Mouse (Mus musculus): ENCODE data around the gene 9530053A07Rik.
A peak's percentile ranks its signal among the peaks of the same experiment; 100 is the strongest.

Gene 9530053A07Rik

DNA sequence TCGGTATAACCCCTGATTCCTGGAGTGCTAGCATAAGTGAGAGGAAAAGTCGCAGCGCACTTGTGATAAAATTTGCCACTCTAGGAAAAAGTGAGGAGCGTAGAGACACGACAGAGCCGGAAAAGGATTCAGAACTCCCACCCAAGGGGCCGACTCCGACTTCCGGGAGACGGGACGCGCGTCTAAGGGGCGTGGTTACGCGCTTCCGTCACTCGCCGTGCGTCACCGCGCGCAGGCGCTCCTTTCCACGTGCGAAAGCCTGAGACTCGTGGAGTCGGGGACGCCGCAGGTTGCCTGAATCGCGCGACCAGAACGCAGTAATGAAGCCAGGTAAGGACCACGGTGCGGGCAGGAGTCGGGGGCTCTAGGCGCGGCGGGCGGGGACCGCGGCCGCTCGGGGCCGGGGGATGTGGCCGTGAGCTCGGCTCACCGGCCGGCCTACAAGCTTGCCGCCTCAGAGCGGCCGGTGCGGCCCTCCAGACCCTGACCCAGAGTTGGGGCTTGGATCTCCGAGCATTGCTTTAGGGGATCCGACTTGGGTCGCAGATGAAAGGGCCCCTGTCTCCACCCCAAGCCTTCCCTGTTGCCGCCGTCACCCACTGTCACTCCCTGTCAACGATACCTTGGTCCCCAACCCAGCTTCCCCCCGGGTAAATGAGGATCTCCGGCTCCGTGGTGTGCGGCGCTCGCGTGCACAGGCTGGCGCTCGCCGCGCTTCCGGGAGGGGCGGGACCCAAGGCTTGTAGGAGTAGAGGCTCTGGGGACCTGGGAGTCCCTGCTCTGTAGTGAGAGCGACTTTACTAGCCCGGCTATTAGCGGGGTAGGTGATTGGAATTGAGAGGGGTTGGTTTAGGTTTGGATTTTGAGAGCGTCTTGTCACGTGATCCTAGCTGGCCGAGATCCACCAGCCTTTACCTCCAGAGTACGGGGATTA lies 40.5 kb downstream of the 9530053A07Rik start, which contains the start of gene Fbl:
Fbl (plus strand) TSS at position 222 of the 934 bp plus-strand sequence.
- peak; percentile 95 for DNase-seq (ENCODE audit: low read depth, low spot score)

DNA sequence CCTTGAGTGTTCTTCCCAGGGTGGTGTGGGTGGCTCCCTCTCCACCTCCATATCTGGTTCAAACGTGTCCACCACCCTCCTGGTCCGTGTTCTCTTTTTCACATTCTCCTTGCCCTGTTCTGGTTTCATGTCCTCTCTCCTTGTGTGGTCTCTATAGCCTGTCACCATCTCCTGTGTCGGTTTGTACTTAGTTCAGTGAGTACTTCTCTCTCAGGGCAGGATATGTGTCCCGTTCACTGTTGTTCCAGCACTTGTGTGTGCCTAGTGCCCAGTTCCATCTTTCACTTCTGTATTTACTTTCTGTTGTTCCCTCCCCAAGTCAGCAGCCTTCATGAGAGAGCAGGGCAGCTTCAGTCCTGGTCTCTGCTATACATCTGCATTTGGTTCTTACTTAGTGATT lies 46.1 kb downstream of the 9530053A07Rik start:
- no peak for DNase-seq (ENCODE audit: low read depth, low spot score)

DNA sequence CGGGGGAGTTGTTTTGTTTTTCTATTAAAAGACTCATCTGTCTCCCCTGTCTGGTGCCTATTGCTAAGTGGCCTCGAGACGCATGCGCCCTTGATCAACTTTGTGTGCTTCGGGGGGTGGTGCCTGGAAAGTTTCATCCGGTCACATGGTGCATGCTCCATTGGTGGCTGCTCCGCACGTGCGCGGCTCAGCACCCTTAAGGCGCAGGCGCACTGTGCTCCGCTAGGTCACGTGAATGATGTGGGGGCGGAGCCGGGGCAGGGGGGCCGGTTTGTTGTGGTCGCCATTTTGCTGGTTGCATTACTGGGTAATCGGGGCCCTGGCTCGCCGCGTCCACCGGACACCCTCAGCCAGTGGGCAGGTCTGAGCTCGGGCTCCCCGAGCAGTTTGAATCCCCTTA lies 50.0 kb downstream of the 9530053A07Rik start, which contains the start of gene Dyrk1b:
Dyrk1b (plus strand) TSS at position 242 of the 400 bp plus-strand sequence.
- peak; percentile 98 for DNase-seq (ENCODE audit: low read depth, low spot score)

DNA sequence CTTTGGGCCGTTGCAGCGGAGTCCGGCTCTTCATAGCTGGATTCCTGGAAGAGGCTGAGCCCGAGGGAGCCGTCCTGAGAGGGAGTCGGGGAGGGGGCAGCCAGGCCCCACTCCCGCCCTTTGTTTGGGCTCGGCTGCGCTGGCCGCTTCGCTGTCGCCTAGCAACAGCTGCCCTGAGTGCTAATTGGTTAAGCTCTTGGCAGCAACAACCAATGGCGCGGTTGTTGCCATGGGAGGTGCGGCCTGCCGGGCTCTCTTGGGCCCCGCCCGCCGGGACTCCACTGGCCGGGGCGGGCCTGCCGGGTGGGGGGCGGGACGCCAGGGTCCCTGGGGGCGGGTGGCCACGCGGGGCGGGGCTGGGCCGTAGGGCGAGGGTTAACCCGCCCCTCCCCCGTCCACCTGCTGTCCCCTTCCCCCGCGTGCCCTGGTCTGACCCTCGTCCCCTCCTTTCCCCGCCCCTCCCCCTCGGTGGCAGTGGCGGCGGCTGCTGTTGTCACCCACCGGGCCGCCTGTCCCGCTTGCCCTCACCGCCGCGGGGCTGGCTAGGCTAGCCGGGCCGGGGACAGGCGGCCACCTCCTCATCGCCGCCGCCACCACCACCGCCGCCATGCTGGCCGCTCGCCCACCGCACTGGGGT lies 50.6 kb downstream of the 9530053A07Rik start:
- DNase-seq (ENCODE audit: low read depth, low spot score), result peak; percentile 96

DNA sequence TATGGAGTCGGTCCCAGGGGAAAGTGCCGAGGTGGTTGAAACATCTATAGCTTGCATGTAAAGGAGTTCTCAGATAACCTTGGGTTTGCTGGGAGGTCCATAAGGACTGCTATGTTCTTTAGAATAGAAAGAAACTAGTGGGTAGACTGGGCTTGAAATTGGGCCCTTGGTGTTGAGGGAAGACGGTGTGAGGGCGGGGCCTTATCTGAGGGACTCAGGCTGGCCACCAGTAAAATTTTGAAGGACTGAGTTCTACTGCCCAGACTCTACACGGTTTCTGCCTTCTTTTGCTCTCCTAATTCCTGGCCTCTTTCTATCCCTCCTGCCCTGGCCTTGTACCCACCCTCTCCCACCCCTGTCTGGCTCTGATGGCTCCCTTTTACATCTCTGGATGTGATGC lies 51.6 kb downstream of the 9530053A07Rik start:
- no peak for DNase-seq (ENCODE audit: low read depth, low spot score)

DNA sequence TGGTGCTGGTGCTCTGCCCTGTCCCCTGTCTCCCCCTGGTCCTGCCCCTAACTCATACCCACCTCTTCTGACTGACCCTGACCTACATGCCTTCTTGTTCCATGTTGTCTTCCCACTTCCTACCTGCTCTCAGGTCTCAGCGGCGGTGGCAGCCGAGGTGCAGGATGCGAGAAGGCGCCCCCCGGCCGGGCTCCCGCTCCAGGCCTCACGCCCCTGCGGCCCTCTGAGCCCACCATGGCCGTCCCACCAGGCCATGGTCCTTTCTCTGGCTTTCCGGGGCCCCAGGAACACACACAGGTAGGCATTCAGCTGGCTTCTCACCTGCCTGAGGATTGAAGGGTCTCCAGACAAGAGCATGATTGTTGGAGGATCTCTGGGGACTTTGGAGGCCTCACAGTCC lies 52.1 kb downstream of the 9530053A07Rik start:
- DNase-seq (ENCODE audit: low read depth, low spot score), result no peak

DNA sequence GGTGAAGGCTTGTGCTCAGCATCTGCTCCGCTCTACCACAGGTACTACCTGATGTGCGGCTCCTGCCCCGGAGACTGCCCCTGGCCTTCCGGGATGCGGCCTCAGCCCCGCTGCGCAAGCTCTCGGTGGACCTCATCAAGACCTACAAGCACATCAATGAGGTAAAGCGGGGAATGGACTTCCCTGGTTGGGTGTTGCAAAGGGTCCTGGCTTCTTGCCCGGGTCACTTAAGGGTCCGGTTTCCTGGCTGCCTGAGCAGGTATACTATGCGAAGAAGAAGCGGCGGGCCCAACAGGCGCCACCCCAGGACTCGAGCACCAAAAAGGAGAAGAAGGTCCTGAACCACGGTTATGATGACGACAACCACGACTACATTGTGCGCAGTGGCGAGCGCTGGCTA lies 53.1 kb downstream of the 9530053A07Rik start:
- DNase-seq (ENCODE audit: low read depth, low spot score), result no peak

DNA sequence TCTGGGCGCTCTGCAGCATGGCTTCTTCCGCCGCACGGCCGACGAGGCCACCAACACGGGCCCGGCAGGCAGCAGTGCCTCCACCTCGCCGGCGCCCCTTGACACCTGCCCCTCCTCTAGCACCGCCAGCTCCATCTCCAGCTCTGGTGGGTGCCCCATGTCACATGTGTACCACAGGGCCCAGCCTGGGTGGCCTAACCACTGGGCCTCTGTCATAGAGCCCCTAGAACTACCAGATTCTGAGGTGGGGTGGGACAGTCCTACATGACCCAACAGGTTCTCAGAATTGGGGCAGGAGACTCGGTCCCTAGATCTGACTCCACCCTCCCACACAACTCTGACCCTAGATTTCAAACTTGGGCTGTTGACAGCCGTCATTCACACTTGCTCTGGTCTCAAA lies 56.6 kb downstream of the 9530053A07Rik start:
- DNase-seq (ENCODE audit: low read depth, low spot score), result no peak

DNA sequence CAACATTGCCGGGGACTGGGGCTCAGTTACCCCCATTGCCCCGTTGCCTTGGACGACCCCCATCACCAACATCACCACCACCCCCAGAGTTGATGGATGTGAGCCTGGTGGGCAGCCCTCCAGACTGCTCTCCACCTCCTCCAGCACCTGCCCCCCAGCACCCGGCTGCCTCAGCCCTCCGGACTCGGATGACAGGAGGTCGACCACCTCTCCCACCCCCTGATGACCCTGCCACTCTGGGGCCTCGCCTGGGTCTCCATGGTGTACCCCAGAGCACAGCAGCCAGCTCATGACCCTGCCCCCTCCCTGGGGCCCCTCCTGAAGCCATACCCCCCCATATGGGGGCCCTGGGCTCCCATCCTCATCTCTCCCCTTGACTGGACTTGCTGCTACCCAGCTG lies 57.4 kb downstream of the 9530053A07Rik start:
- no peak for DNase-seq (ENCODE audit: low read depth, low spot score)

DNA sequence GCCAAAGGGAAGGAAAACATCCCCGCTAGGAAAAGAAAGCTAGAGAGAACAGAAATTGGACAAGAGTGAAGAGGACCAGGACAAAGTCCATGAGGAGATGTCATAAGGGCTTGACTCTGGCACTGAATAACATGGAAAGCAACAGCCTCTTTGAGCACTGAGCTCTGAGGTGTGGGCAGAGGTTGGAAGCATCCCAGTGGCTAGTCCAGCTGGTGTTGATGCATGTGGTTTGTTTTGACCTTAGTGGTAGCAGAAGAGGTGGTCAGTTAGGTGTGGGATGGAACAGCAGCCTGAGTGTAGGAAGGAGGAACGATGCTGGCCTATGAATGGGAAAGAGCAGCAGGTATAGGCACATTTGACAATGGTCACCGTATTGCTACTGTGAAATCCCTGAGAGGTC lies 62.2 kb downstream of the 9530053A07Rik start:
- DNase-seq (ENCODE audit: low read depth, low spot score), result no peak

DNA sequence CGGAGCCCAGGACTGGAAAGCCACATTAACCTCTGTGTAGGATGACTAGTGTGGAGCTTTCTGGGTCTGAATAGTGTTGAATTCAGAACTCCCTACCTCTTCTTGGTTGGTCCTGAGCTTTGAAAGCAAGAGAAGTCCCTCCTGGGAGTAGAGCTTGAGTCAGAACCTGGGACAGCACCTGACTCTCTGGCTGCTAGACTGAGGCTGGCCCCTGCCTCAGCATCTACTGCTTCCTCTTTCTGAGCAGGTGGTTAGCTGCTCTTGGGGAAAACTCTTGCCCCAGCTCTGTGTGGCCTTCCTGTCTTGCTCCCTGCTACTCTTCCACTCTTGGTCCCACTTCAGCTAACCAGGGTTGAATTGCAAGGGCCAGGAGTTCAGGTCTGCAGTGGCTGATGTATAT lies 62.6 kb downstream of the 9530053A07Rik start:
- DNase-seq (ENCODE audit: low read depth, low spot score), result no peak

DNA sequence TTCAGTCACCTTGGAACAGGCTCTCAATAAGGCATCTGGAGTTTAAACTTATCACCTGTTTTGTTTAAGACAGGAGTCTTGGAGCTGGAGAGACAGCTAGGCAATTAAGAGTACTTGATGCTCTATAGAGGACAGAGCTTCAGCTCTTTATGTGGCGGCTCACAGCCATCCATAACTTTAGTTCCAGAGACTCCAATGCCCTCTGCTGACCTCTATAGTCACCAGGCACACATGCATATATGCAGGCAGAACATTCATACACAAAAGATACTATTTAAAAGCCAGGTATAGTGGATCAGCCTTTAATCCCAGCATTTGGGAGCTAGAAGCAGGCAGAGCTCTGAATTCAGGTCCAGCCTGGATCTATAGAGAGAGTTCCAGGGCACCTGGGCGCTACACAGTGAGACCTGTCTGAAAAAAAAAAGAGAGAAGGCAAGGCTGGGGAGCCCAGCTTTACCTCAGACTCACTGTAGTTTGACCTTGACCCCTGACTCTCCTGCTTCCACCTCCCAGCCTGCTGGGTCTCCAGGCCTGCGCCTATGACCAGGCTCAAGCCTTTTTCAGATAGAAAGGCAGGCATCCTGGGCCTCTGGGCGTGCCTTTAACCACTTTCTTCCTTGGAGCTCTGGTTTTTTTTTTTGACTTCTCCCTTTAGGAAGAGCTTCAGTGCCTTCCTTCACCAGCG lies 66.3 kb downstream of the 9530053A07Rik start:
- no peak for DNase-seq (ENCODE audit: low read depth, low spot score)

DNA sequence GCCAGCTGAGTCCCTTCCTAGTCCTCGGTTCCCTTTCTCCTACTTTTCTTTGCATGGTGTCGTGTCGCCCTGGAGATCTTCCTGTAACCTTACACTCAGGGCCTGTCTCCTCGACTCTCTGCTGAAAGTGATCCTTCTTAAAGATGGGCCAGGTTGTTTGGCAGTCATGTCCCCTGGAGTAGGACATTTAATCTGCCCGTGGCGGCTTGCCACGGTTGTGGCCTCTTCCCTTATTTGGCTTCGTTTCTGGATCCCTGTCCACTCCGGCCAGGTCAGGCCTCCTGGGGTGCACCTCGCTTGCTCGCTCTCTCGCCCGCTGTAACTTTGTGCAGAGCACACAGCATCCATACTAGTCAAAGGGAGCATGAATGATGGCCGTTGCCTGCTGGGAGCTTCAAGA lies 67.3 kb downstream of the 9530053A07Rik start:
- no peak for DNase-seq (ENCODE audit: low read depth, low spot score)

DNA sequence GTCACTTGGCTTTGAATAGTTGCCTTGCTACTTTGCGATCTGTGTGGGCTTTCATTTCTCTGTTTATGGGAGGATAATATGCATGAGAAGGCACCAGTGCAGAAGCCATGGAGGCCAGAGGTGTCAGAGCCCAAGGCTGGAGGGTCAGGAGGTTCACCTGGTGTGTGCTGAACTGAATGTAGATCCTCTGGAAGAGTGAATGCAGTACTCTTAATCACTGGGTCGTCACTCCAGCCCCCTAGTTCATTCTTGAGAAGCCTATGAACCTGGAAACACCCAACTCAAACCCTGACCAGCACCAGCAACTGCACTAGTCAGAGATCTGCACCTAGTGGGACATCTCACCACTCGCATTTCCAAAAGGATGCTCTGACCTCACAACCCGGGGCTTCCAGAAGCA lies 69.8 kb downstream of the 9530053A07Rik start:
- no peak for DNase-seq (ENCODE audit: low read depth, low spot score)

DNA sequence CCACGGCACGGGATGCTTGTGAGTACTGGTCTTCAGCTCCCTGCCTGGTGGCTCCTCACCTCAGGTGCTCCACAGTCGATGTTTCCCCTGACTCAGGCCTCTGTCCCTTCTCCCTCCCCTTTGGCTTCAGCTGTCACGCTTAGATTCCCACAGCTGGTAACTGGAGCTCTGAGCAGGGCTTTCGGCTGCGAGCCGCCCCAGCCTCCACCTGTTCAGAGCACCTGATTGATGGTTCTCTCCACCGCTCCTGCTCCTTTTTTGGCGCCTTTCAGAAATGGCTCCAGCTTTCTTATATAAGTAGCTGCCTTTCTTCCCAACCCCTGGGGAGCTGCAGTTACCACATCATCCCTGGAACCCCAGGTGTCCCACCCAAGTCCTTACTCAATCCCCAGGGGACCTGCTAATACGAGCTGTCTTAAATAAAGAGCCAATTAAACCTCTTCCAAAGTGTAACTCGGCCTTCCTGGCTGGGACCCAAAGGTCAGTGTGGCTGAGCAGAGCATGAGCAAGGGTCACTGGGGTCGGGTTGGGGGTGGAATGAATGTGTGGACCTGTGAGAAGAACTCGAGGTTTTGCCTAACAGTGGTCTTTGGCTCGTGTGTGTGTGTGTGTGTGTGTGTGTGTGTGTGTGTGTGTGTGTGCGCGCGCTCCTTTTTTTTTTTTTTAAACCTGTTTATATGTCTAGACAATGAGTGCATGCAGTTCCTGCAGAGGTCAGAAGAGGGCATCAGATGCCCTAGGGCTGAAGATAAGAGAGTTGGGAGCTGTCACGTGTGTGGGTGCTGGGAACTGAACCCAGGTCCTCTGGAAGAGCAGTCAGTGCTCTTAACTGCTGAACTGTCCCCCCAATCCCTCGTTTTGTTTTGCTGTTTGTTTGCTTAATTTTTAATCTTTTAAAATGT lies 74.2 kb downstream of the 9530053A07Rik start:
- DNase-seq (ENCODE audit: low read depth, low spot score), result peak; percentile 49

DNA sequence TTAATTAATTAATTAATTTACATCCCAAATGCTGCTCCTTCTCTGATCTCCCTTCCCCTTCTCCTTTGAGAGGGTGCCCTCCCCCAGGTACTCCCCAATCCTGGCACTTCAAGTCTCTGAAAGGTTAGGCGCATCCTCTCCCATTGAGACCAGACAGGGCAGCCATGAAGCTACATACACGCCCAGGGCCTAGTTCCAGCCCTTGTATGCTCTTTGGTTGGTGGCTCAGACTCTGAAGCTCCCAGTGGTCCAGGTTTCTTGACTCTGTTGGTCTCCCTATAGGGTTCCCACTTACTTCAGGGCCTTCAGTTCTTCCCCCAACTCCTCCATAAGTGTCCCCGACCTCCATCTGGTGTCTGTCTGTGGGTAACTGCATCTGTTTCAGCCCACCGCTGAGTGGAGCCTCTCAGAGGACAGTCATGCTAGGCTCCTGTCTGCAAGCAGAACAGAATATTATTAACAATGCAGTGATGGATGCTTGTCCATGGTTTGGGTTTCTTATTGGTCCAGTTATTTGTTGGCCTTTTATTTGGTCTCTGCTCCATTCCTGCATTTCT lies 76.9 kb downstream of the 9530053A07Rik start:
- no peak for DNase-seq (ENCODE audit: low read depth, low spot score)

DNA sequence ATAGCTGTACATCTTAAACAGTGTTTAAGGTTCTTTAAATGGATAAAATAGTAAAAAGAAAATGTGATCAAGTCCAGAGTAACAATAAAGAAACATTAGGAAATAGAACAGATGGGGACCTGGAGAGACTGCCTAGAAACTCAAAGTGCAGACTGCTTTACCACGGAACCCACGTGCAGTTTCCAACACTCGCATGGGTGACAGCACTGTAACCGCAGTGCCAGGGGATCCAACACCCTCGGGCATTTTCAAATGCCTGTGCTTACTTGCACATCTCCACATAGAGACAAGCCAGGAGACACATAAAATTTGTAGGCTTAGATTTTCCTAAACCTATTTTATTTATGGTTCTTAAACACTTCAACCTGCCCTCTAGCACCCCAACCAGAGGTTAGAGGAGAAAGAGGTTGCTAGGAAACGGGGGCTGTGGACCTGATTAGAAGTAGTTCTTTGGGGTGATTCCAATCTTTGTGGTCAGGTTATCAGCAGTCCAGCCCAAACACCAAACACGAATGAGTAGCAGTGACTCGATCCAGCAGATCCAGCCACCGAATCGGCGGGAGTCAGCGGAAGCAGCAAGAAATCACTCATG lies 79.2 kb downstream of the 9530053A07Rik start:
- DNase-seq (ENCODE audit: low read depth, low spot score), result no peak

DNA sequence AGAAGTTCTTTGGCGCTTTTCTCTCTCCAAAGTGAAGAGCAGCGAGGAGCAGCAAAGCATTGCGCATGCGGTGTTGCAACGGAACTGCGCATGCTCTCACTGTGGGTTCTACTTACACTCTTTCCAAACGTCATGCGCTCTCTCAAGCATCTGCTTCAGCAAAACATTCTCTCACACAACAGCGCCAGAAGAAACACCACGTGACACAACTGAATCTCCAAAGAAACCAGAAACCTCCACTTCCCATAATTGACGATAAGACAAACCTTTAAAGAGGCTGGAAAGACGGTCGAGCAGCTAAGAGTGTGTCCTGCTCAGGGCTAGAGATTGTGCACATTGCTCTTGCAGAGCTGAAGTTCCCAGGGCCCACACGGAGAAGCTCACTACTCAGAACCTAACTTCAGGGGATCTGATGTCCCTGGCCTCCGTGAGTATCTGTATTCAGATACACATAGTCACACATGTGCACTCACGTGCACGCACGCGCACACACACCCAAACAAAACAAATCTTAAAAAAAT lies 79.8 kb downstream of the 9530053A07Rik start:
- peak; percentile 79 for DNase-seq (ENCODE audit: low read depth, low spot score)

DNA sequence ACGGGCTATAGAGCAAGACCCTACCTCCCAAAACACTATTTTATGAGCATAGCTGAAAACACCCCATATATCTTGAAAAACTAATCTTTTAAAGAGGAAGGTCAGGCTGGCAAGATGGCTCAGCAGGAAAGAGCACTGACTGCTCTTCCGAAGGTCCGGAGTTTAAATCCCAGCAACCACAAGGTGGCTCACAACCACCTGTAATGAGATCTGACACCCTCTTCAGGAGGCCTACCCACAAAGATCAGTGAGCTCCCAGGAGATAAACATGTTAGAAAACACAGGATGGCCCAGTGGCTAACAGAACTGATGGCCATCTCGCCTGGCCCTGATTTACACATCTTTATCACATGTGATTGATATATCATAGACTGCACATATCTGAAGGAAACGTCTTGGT lies 81.5 kb downstream of the 9530053A07Rik start:
- DNase-seq (ENCODE audit: low read depth, low spot score), result no peak

DNA sequence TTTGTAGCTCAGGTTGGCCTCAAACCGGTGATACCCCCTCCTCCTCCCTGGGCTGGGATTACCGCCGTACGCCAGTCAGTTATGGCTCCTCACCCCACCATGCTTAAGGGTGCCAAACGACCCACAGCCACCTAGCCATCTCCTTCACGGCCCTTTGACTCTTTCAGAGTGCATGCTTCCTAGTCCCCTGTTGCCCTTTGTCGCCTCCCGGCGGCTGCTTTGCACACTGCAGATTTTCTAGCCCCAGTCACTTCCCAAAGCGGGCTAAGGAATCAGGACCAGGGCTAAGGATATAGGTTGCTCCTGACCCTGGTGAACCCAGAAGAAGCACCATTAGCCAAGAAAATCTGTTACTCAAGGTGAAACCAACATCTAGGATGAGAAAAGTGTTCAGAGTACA lies 84.9 kb downstream of the 9530053A07Rik start:
- peak; percentile 57 for DNase-seq (ENCODE audit: low read depth, low spot score)
